Mouse (Mus musculus): ENCODE measurements around the gene Rilp. TPM values are rescaled to one million over a fixed set of nuclear protein-coding genes. Genes with fewer than 3 reads are reported as not detected.
A peak's percentile ranks its signal among the peaks of the same experiment; 100 is the strongest.

The Rilp gene
- polyA plus RNA-seq (2012; ENCODE audit: insufficient read depth, insufficient read length, low replicate concordance, missing spikeins): not detected in 2 replicates

DNA sequence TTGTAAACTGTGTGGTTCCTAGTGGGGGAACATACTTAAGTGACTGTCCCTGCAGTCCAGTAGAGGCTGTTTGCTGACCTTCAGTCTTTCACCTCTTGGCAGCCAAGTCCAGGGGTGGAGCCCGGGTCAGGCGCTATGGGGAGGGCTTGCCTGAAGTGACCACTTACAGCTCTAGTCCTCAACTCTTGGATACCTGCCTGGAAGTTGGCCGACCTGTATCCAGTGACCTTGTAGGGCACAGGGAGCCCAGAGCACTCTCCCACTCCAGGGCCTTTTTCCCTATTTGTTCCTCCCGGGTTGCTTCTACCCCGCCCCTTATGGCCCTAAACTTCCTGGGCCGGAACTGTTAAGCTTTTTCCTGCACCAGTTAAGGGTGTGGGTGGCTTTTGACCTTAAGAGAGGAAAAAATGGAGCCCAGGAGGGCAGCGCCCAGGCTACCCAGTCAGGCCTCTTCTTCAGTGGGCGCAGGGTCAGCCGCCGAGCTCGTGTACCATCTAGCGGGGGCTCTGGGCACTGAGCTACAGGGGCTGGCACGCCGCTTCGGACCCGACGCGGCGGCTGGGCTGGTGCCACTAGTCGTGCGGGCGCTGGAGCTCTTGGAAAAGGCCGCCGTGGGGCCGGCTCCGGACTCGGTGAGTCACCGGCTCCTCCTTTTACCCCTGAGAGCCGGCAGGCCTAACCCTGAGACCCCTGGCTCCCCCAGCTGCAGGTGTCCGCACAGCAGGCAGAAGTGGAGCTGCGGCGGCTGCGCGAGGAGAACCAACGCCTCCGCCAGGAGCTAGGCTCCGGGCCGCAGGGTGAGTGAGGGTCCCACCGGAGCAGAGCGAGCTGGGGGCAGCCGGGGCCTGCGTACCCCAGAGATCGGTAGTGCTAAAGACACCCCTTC is at the start of gene Rilp:
Rilp (plus strand) TSS at position 354 of the 886 bp plus-strand sequence.
- 3% methylated on average over 43 of the region's 43 CpGs for WGBS
- Histone ChIP-seq H3K4me1 (ENCODE audit: control insufficient read depth, insufficient read depth, low read length) (peaks cover 15% of the 10 kb centered on the region), H3K4me3 (ENCODE audit: insufficient read depth, low read depth, low read length) (peak within 1 kb of the TSS; percentile 74), H3K27ac (ENCODE audit: insufficient read depth, low read depth, low read length) (peak within 1 kb of the TSS; percentile 54; the same call in 1 of the 2 replicates)
- TF ChIP-seq CTCF (IDR thresholded peaks at IDR 0.05; ENCODE audit: insufficient read depth, low read depth, low read length): no peak

DNA sequence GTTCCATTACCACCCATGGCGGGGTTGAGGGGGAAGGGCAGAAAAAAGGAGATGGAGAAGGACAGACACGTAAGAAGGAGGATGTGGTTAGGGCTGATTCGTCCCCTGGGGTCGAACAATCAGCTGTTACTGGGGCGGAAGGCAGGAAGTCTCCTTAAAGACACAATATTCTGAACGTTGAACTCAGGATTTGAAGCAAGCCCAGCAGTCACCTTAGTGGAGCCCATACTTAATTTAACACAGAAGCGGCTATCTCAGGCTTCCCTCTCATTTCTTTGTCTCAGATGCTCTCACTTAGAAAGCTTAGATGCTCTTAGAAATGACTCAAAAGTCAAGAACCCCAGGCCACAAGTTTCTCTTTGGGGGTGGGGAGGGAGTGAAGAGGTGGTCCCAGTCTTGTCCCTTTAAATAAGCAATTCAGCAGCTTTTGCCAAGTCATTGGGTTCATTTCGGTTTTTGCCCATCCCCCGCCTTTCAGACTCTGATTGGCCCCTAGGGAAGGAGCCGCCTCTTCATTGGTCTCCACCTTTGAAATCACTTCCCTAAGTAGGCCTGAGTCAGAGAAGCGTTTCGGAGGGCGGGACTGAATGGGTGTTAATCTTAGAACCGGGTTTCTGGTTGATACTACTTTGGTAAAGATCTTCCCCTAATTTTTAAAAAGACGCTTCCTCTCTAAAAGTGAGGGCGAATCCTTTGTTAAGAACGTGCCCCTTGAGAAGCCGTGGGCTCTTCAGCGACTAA is 49.6 kb upstream of the Rilp start:
- Histone ChIP-seq H3K27ac (ENCODE audit: insufficient read depth, low read depth, low read length) (peak overlapping the region; percentile 89), H3K4me3 (ENCODE audit: insufficient read depth, low read depth, low read length) (peak overlapping the region; percentile 48), H3K4me1 (ENCODE audit: control insufficient read depth, insufficient read depth, low read length) (peaks cover 30% of the 10 kb centered on the region)
- WGBS: 5% methylated on average over 19 of the region's 19 CpGs
- no peak for TF ChIP-seq CTCF (IDR thresholded peaks at IDR 0.05; ENCODE audit: insufficient read depth, low read depth, low read length)
- TF ChIP-seq POLR2A (IDR thresholded peaks at IDR 0.05; ENCODE audit: insufficient read depth, low read depth, low read length): no peak

DNA sequence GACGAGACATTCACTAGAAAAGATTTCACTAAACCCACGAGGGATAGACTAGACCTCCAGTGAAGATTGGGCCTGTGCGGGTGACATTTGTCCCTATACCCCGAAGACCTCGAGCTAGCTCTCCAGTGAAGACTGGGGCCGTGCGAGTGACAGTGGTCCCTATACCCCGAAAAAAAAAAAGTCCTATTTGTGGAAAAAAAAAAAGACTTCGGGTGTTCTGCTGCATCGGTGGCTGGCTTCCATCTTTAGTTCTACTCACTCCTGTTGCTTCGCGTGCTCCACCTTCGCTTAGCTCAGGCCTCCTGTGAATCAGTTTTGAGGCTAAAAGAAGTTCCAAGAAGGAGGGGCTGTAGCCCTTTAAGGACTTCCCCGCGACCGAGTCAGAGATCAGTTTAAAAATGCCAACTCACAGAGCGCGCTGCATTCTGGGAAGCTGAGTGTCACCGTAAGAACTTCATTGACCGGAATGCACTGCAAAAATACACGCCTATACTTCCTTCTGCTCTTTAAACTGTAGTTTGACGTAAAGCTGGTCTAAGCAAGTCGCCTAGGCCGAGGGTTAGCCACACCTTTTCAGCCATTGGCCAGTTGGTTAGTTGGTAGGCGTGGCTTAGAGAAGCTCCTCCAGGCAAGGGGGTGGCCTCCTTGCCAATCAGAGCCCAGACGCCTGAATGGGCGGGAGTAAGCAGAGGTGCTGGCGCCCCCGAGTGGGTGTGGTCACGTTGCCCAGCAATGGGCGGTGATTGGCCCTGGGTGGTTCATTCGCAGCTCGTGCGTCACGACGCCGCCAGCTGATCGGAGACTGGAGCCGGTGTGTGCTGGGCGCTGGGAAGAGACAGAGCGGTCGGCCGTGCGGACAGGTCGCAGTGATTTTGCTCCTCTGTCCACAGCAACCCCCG is 48.8 kb upstream of the Rilp start, which contains the start of gene Tlcd2:
Tlcd2 (plus strand) TSS at position 872 of the 899 bp plus-strand sequence.
- Histone ChIP-seq H3K4me3 (ENCODE audit: insufficient read depth, low read depth, low read length) (peak within 1 kb of the TSS; percentile 80), H3K27ac (ENCODE audit: insufficient read depth, low read depth, low read length) (peak within 1 kb of the TSS; percentile 89), H3K4me1 (ENCODE audit: control insufficient read depth, insufficient read depth, low read length) (peaks cover 31% of the 10 kb centered on the region)
- WGBS: under 1% methylated on average over 46 of the region's 46 CpGs
- TF ChIP-seq POLR2A (IDR thresholded peaks at IDR 0.05; ENCODE audit: insufficient read depth, low read depth, low read length) (peak; percentile 93), CTCF (IDR thresholded peaks at IDR 0.05; ENCODE audit: insufficient read depth, low read depth, low read length) (no peak)

DNA sequence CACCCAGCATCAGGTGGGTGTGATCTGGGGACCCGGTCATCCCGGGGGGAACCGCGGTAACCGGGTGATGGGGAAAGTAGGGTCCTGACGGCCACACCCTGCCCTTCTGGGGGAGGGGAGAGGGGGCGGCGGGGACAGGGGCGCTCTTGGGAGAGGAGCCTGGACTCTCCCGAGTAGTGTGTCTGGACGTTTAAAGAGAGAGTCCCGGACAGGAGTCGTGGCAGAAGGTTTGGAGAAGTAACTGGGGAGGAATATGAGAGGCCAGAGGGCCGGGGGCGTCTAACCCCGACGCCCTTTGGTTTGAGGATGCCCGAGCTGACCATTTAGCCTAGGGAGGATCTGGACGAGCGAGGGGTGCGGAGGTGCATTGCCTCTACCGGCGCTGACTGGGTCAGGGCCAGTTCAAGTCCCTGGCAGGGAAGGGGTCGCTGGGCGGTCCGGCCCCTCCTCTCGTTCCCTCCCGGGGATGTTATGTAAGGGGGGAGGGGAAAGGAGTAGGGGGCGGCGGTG is 48.1 kb upstream of the Rilp start:
- Histone ChIP-seq H3K4me3 (ENCODE audit: insufficient read depth, low read depth, low read length) (peak overlapping the region; percentile 80), H3K27ac (ENCODE audit: insufficient read depth, low read depth, low read length) (peak overlapping the region; percentile 73), H3K4me1 (ENCODE audit: control insufficient read depth, insufficient read depth, low read length) (peaks cover 28% of the 10 kb centered on the region)
- under 1% methylated on average over 30 of the region's 30 CpGs for WGBS
- TF ChIP-seq CTCF (IDR thresholded peaks at IDR 0.05; ENCODE audit: insufficient read depth, low read depth, low read length): no peak
- no peak for TF ChIP-seq POLR2A (IDR thresholded peaks at IDR 0.05; ENCODE audit: insufficient read depth, low read depth, low read length)

- H3K4me3 ChIP-seq (ENCODE audit: insufficient read depth, low read depth, low read length): peak overlapping the region; percentile 80
- peak overlapping the region; percentile 20; the same call in 1 of the 2 replicates for H3K27ac ChIP-seq (ENCODE audit: insufficient read depth, low read depth, low read length)
- peaks cover 28% of the 10 kb centered on the region for H3K4me1 ChIP-seq (ENCODE audit: control insufficient read depth, insufficient read depth, low read length)
- TF ChIP-seq POLR2A (IDR thresholded peaks at IDR 0.05; ENCODE audit: insufficient read depth, low read depth, low read length) (no peak), CTCF (IDR thresholded peaks at IDR 0.05; ENCODE audit: insufficient read depth, low read depth, low read length) (no peak)
- WGBS: 4% methylated on average over 15 of the region's 16 CpGs
These were observed 47.6 kb upstream of the Rilp start for GRCm38 (mm10) chr11:75462253-75462783.

GRCm38 (mm10) chr11:75462865-75463336 is 47.0 kb upstream of the Rilp start:
- WGBS: 10% methylated on average over 9 of the region's 9 CpGs
- TF ChIP-seq POLR2A (IDR thresholded peaks at IDR 0.05; ENCODE audit: insufficient read depth, low read depth, low read length) (no peak), CTCF (IDR thresholded peaks at IDR 0.05; ENCODE audit: insufficient read depth, low read depth, low read length) (no peak)
- Histone ChIP-seq H3K27ac (ENCODE audit: insufficient read depth, low read depth, low read length) (no peak overlapping the region; the same call in 1 of the 2 replicates), H3K4me3 (ENCODE audit: insufficient read depth, low read depth, low read length) (peak overlapping the region; percentile 12; the same call in 1 of the 2 replicates), H3K4me1 (ENCODE audit: control insufficient read depth, insufficient read depth, low read length) (peaks cover 31% of the 10 kb centered on the region)

DNA sequence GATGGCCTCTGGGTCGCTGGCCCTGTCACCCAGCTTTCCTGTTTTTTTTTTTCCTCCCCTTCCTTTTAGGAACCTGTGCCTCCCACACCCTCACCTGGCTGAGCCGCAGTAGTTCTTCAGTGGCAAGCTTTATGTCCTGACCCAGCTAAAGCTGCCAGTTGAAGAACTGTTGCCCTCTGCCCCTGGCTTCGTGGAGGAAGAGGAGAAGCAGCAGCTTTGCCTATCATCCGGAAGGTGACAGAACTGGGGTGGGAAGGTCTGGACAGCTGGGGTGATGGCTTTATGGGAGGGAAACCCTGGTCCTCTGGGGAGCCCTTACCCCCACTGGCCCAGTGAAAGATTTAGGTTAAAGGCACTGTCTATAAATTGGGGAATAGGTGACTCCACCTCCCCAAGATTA is 46.3 kb upstream of the Rilp start:
- Histone ChIP-seq H3K4me1 (ENCODE audit: control insufficient read depth, insufficient read depth, low read length) (peaks cover 34% of the 10 kb centered on the region), H3K27ac (ENCODE audit: insufficient read depth, low read depth, low read length) (no peak overlapping the region), H3K4me3 (ENCODE audit: insufficient read depth, low read depth, low read length) (no peak overlapping the region)
- 83% methylated on average over 4 of the region's 4 CpGs for WGBS
- TF ChIP-seq CTCF (IDR thresholded peaks at IDR 0.05; ENCODE audit: insufficient read depth, low read depth, low read length) (no peak), POLR2A (IDR thresholded peaks at IDR 0.05; ENCODE audit: insufficient read depth, low read depth, low read length) (no peak)

- Histone ChIP-seq H3K27ac (ENCODE audit: insufficient read depth, low read depth, low read length) (no peak overlapping the region), H3K4me3 (ENCODE audit: insufficient read depth, low read depth, low read length) (no peak overlapping the region), H3K4me1 (ENCODE audit: control insufficient read depth, insufficient read depth, low read length) (peaks cover 31% of the 10 kb centered on the region)
- 83% methylated on average over 6 of the region's 6 CpGs for WGBS
- TF ChIP-seq POLR2A (IDR thresholded peaks at IDR 0.05; ENCODE audit: insufficient read depth, low read depth, low read length): no peak
- TF ChIP-seq CTCF (IDR thresholded peaks at IDR 0.05; ENCODE audit: insufficient read depth, low read depth, low read length): no peak
These were observed 45.5 kb upstream of the Rilp start for GRCm38 (mm10) chr11:75464417-75464816.
